Mouse (Mus musculus) thymus, adult 2 months (tissue): ENCODE data around the gene Bhlhe23. TPM values are rescaled to one million over a fixed set of nuclear protein-coding genes. Genes with fewer than 3 reads are reported as not detected.

Experiments
- DNase-seq: peaks from one replicate; pipeline ENCODE4 v3.0.0; 2021
- H3K27ac ChIP-seq: fragments of 200-500 bp; 2 replicates; pipeline ENCODE4 v1.5.1; 2012; ENCODE audit warnings: low read length, control low read depth; ENCODE audit not compliant: control insufficient read depth, insufficient read depth
- H3K27me3 ChIP-seq: fragments of 200-500 bp; 2 replicates; pipeline ENCODE4 v1.6.1; 2012; ENCODE audit warnings: mild to moderate bottlenecking, low read length, moderate library complexity, mixed read lengths; ENCODE audit not compliant: control insufficient read depth, insufficient read depth
- H3K36me3 ChIP-seq: fragments of 200-500 bp; 2 replicates; pipeline ENCODE4 v1.6.1; 2012; ENCODE audit warnings: mild to moderate bottlenecking, low read length, moderate library complexity; ENCODE audit not compliant: control insufficient read depth, insufficient read depth
- H3K4me1 ChIP-seq: fragments of 200-500 bp; replicated peaks from 2 replicates; pipeline ENCODE4 v1.6.1; 2012; ENCODE audit warnings: low read length; ENCODE audit not compliant: control insufficient read depth, insufficient read depth
- H3K4me3 ChIP-seq: fragments of 200-500 bp; 2 replicates; pipeline ENCODE4 v1.5.1; 2012; ENCODE audit warnings: mild to moderate bottlenecking, low read length, control low read depth, moderate library complexity; ENCODE audit not compliant: control insufficient read depth, insufficient read depth
- CTCF ChIP-seq: fragments of 200-500 bp; IDR thresholded peaks from 2 replicates; pipeline ENCODE4 v1.5.1; 2012; ENCODE audit warnings: mild to moderate bottlenecking, control low read depth, low read length, moderate library complexity, borderline replicate concordance; ENCODE audit not compliant: control insufficient read depth, poor library complexity, insufficient read depth; ENCODE audit errors: extremely low read depth
- POLR2A ChIP-seq: fragments of 200-500 bp; IDR thresholded peaks from 2 replicates; pipeline ENCODE4 v1.6.1; 2012; ENCODE audit warnings: mild to moderate bottlenecking, low read length, control low read depth, moderate library complexity; ENCODE audit not compliant: control insufficient read depth, poor library complexity, insufficient read depth; ENCODE audit errors: extremely low read depth
- WGBS: fragments of 180-500 bp; shearing (Covaris S2); methylation state at CpG from one replicate; pipeline ENCODE4 v1.1.7; 2018; 5-methylcytosine and 5-hydroxymethylcytosine counted together
- polyA plus RNA-seq: library from polyadenylated mRNA; depleted of rRNA; stranded (reverse); fragments of >200 nt; gene quantifications from 2 replicates; pipeline ENCODE4 v1.2.3, GENCODE M21; 2012

The Bhlhe23 gene
- polyA plus RNA-seq, 1 experiment, result 0.16 TPM

- WGBS, result 55% methylated on average over 6 of the region's 6 CpGs
- H3K27ac ChIP-seq, result no peak overlapping the region
- no peaks in the 10 kb centered on the region for H3K4me1 ChIP-seq
- H3K4me3 ChIP-seq, result no peak overlapping the region
- no peak for DNase-seq
- H3K27me3 ChIP-seq, result no peaks in the 10 kb centered on the region
- TF ChIP-seq CTCF, result no peak
- TF ChIP-seq POLR2A, result no peak
- no peaks in the 10 kb centered on the region for H3K36me3 ChIP-seq
These were observed 39.9 kb upstream of the Bhlhe23 start for GRCm38 (mm10) chr2:180816440-180817065.

- no peak overlapping the region for H3K27ac ChIP-seq
- H3K27me3 ChIP-seq, result no peaks in the 10 kb centered on the region
- H3K4me3 ChIP-seq, result no peak overlapping the region
- no peaks in the 10 kb centered on the region for H3K36me3 ChIP-seq
- 64% methylated on average over 4 of the region's 4 CpGs for WGBS
- DNase-seq, result no peak
- no peaks in the 10 kb centered on the region for H3K4me1 ChIP-seq
- TF ChIP-seq CTCF, result no peak
- TF ChIP-seq POLR2A, result no peak
These were observed 37.4 kb upstream of the Bhlhe23 start for GRCm38 (mm10) chr2:180813982-180814568.

- 43% methylated on average over 2 of the region's 2 CpGs for WGBS
These were observed 34.3 kb upstream of the Bhlhe23 start for GRCm38 (mm10) chr2:180811002-180811401.

GRCm38 (mm10) chr2:180809510-180809909 lies 32.8 kb upstream of the Bhlhe23 start:
- no peak overlapping the region for H3K4me3 ChIP-seq
- H3K36me3 ChIP-seq, result no peaks in the 10 kb centered on the region
- DNase-seq, result no peak
- no peak overlapping the region for H3K27ac ChIP-seq
- 74% methylated on average over 10 of the region's 10 CpGs for WGBS
- H3K27me3 ChIP-seq, result no peaks in the 10 kb centered on the region
- no peak for TF ChIP-seq CTCF
- H3K4me1 ChIP-seq, result no peaks in the 10 kb centered on the region

More at GRCm38 (mm10) chr2:180811002-180811401, 34.3 kb upstream of the Bhlhe23 start:
- no peaks in the 10 kb centered on the region for H3K27me3 ChIP-seq
- H3K36me3 ChIP-seq, result no peaks in the 10 kb centered on the region
- DNase-seq, result no peak
- H3K4me1 ChIP-seq, result no peaks in the 10 kb centered on the region
- no peak overlapping the region for H3K27ac ChIP-seq
- no peak for TF ChIP-seq POLR2A
- TF ChIP-seq CTCF, result no peak
- H3K4me3 ChIP-seq, result no peak overlapping the region

- no peaks in the 10 kb centered on the region for H3K36me3 ChIP-seq
- no peaks in the 10 kb centered on the region for H3K27me3 ChIP-seq
- H3K4me3 ChIP-seq, result no peak overlapping the region
- no peaks in the 10 kb centered on the region for H3K4me1 ChIP-seq
- peak; percentile 10 for DNase-seq
- WGBS, result 52% methylated on average over 1 of the region's 1 CpGs
- TF ChIP-seq CTCF (no peak), POLR2A (no peak)
- H3K27ac ChIP-seq, result no peak overlapping the region
These were observed 29.3 kb upstream of the Bhlhe23 start for GRCm38 (mm10) chr2:180805966-180806365.

- TF ChIP-seq POLR2A (no peak), CTCF (no peak)
- no peak overlapping the region for H3K4me3 ChIP-seq
- H3K4me1 ChIP-seq, result no peaks in the 10 kb centered on the region
- DNase-seq, result no peak
- no peak overlapping the region for H3K27ac ChIP-seq
- H3K27me3 ChIP-seq, result no peaks in the 10 kb centered on the region
- H3K36me3 ChIP-seq, result no peaks in the 10 kb centered on the region
- WGBS, result 46% methylated on average over 4 of the region's 4 CpGs
These were observed 19.3 kb upstream of the Bhlhe23 start for GRCm38 (mm10) chr2:180796008-180796407.

- DNase-seq, result no peak
- Histone ChIP-seq H3K36me3 (no peaks in the 10 kb centered on the region), H3K27me3 (no peaks in the 10 kb centered on the region), H3K4me3 (no peak overlapping the region), H3K27ac (no peak overlapping the region), H3K4me1 (no peaks in the 10 kb centered on the region)
- TF ChIP-seq POLR2A, result no peak
- 65% methylated on average over 3 of the region's 3 CpGs for WGBS
These were observed 18.9 kb upstream of the Bhlhe23 start for GRCm38 (mm10) chr2:180795597-180795996.

GRCm38 (mm10) chr2:180794422-180794821 lies 17.7 kb upstream of the Bhlhe23 start:
- no peak for DNase-seq
- TF ChIP-seq CTCF (no peak), POLR2A (no peak)
- WGBS, result 90% methylated on average over 2 of the region's 2 CpGs
- Histone ChIP-seq H3K27ac (no peak overlapping the region), H3K27me3 (no peaks in the 10 kb centered on the region), H3K4me3 (no peak overlapping the region), H3K4me1 (no peaks in the 10 kb centered on the region), H3K36me3 (no peaks in the 10 kb centered on the region)
